8 mouse cellular contexts compared by ENCODE assay signal in genomic region chr12:26903073-26903893, GRCm38 (mm10).
A peak's percentile ranks its signal among the peaks of the same experiment; 100 is the strongest.
DNase-seq lines count a peak whose midpoint lies in the region; ATAC-seq lines count a peak whose summit lies in the region.

No protein-coding gene starts in this region.

- H3K4me1 ChIP-seq in hindbrain, embryonic 16.5 days (ENCODE audit: control insufficient read depth, insufficient read depth, low read depth, low read length): peaks cover 11% of the 10 kb centered on the region

- ATAC-seq in hindbrain, embryonic 16.5 days: peak; percentile 93

- peak overlapping the region; percentile 44 for H3K4me3 ChIP-seq in hindbrain, embryonic 16.5 days (ENCODE audit: low read length)

- no peaks in the 10 kb centered on the region for H3K9me3 ChIP-seq in hindbrain, embryonic 16.5 days (ENCODE audit: control insufficient read depth, low read length)

- intact Hi-C loops in left cerebral cortex, postnatal 10 days (cut with DNase I): no loop called here

- no peaks in the 10 kb centered on the region for H3K36me3 ChIP-seq in hindbrain, embryonic 16.5 days (ENCODE audit: control insufficient read depth, insufficient read depth, low read length)

- H3K4me2 ChIP-seq in hindbrain, embryonic 16.5 days (ENCODE audit: low read length): peak overlapping the region; percentile 76

- H3K27me3 ChIP-seq in hindbrain, embryonic 16.5 days (replicated peaks; ENCODE audit: control insufficient read depth, insufficient read depth, low read length): no peaks in the 10 kb centered on the region

- peak overlapping the region; percentile 69 for H3K9ac ChIP-seq in hindbrain, embryonic 16.5 days (ENCODE audit: low read depth, low read length)

- WGBS in hindbrain, embryonic 16.5 days: 5% methylated on average over 23 of the region's 23 CpGs

- H3K27ac ChIP-seq in hindbrain, embryonic 16.5 days (ENCODE audit: low read depth, low read length): peak overlapping the region; percentile 84

- DNase-seq in cerebellum, postnatal 25 days: peak; percentile 11 to 37
- no peak for DNase-seq in cerebellum, adult 11-12 months
- peak; percentile 12 for DNase-seq in embryo, embryonic 9.5 days (ENCODE audit: extremely low spot score)
- DNase-seq in left cerebral cortex, postnatal 10 days (ENCODE audit: extremely low spot score in 1 of 2, low spot score in 2 of 2): peak; percentile 28 to 62
- DNase-seq in retina, embryonic 14.5 days (ENCODE audit: low spot score): peak; percentile 62
- DNase-seq in thymus, postnatal 0 days (ENCODE audit: low spot score): no peak
- no peak for DNase-seq in yolk sac, embryonic 10.5 days (ENCODE audit: low spot score)

Comparison
In these comparisons a context has a peak if more than half of its experiments do, and no peak if none do; other contexts are left out.
1. DNase-seq: peak in cerebellum, postnatal 25 days (2 of 2), embryo, embryonic 9.5 days (single experiment), left cerebral cortex, postnatal 10 days (2 of 2) and retina, embryonic 14.5 days (single experiment); none in cerebellum, adult 11-12 months (single experiment), thymus, postnatal 0 days (single experiment) and yolk sac, embryonic 10.5 days (single experiment).